Mouse (Mus musculus) cerebellum, adult 18-20 months (tissue): ENCODE measurements around the gene Rab31.
A peak's percentile ranks its signal among the peaks of the same experiment; 100 is the strongest.

Experiments used
- DNase-seq, 2 experiments: peaks; one replicate each; pipeline ENCODE4 v3.0.0; 2021

Rab31 gene

GRCm38 (mm10) chr17:65782551-65783141 lies 10.1 kb upstream of the Rab31 start, which contains the start of gene Ppp4r1:
TSS of gene Ppp4r1 (plus strand) at chr17:65782573.
- DNase-seq = peak; percentile 83 to 90

- no peak for DNase-seq
Observed at GRCm38 (mm10) chr17:65780970-65781369, 8.4 kb upstream of the Rab31 start.

- no peak for DNase-seq
Observed at GRCm38 (mm10) chr17:65777461-65777860, 4.9 kb upstream of the Rab31 start.

GRCm38 (mm10) chr17:65776228-65776627 lies 3.7 kb upstream of the Rab31 start:
- DNase-seq = no peak

GRCm38 (mm10) chr17:65774439-65774838 lies 1.9 kb upstream of the Rab31 start:
- DNase-seq = no peak

GRCm38 (mm10) chr17:65773617-65774016 lies 1.1 kb upstream of the Rab31 start:
- no peak for DNase-seq

GRCm38 (mm10) chr17:65770982-65771915 lies 1.3 kb downstream of the Rab31 start:
- no peak for DNase-seq

- no peak for DNase-seq
Observed at GRCm38 (mm10) chr17:65768486-65768885, 4.1 kb downstream of the Rab31 start.

GRCm38 (mm10) chr17:65763221-65763620 lies 9.3 kb downstream of the Rab31 start:
- no peak for DNase-seq

- no peak for DNase-seq
Observed at GRCm38 (mm10) chr17:65757150-65757549, 15.4 kb downstream of the Rab31 start.

GRCm38 (mm10) chr17:65755857-65756256 lies 16.7 kb downstream of the Rab31 start:
- no peak for DNase-seq

GRCm38 (mm10) chr17:65753130-65753529 lies 19.4 kb downstream of the Rab31 start:
- no peak for DNase-seq

- no peak for DNase-seq
Observed at GRCm38 (mm10) chr17:65750301-65750700, 22.3 kb downstream of the Rab31 start.

- DNase-seq = no peak
Observed at GRCm38 (mm10) chr17:65749803-65750202, 22.7 kb downstream of the Rab31 start.

- no peak for DNase-seq
Observed at GRCm38 (mm10) chr17:65748997-65749396, 23.6 kb downstream of the Rab31 start.

GRCm38 (mm10) chr17:65746314-65746713 lies 26.2 kb downstream of the Rab31 start:
- peak in 1 of 2 experiments; percentile 19 for DNase-seq

- no peak for DNase-seq
Observed at GRCm38 (mm10) chr17:65743664-65744330, 28.8 kb downstream of the Rab31 start.

- no peak for DNase-seq
Observed at GRCm38 (mm10) chr17:65742969-65743368, 29.6 kb downstream of the Rab31 start.

- no peak for DNase-seq
Observed at GRCm38 (mm10) chr17:65742245-65742905, 30.2 kb downstream of the Rab31 start.

GRCm38 (mm10) chr17:65741565-65741964 lies 31.0 kb downstream of the Rab31 start:
- DNase-seq = no peak

- no peak for DNase-seq
Observed at GRCm38 (mm10) chr17:65739874-65740725, 32.5 kb downstream of the Rab31 start.

GRCm38 (mm10) chr17:65737622-65738021 lies 34.9 kb downstream of the Rab31 start:
- DNase-seq = no peak
